ENCODE assay signal across 22 mouse cellular contexts in genomic region chr17:87726489-87727356, GRCm38 (mm10). TPM values are rescaled to one million over a fixed set of nuclear protein-coding genes. Genes with fewer than 3 reads are reported as not detected.
A peak's percentile ranks its signal among the peaks of the same experiment; 100 is the strongest.
DNase-seq lines count a peak whose midpoint lies in the region; ATAC-seq and TF ChIP-seq lines count a peak whose summit lies in the region.
"Had no signal": no experiment of that assay in that cellular context is flagged by ENCODE, and none has a peak within 500 bp of the region (broad histone marks: within the 10 kb centered on the region; RNA-seq: fewer than 3 reads in every experiment).

No protein-coding gene starts in this region.

- no peak overlapping the region for H3K27ac ChIP-seq in heart, embryonic 10.5 days
- H3K27ac ChIP-seq in cortical plate, adult 2 months (ENCODE audit: insufficient read depth, low read length), result peak overlapping the region; percentile 83; the same call in 1 of the 2 replicates
- H3K27ac ChIP-seq in midbrain, embryonic 15.5 days, result no peak overlapping the region
- H3K27ac ChIP-seq: embryonic facial prominence, embryonic 12.5 days; forebrain, embryonic 13.5 days; hindbrain, postnatal 0 days; limb, embryonic 15.5 days; liver, embryonic 14.5 days; midbrain, embryonic 12.5 days had no signal

- H3K9ac ChIP-seq in midbrain, embryonic 15.5 days, result no peak overlapping the region
- H3K9ac ChIP-seq: embryonic facial prominence, embryonic 12.5 days; forebrain, embryonic 13.5 days; limb, embryonic 15.5 days; liver, embryonic 14.5 days; lung, embryonic 14.5 days; midbrain, embryonic 12.5 days had no signal

- TF ChIP-seq CTCF in cortical plate, adult 2 months (IDR thresholded peaks at IDR 0.05; ENCODE audit: extremely low read depth, insufficient read depth, low read length), result no peak

- WGBS in heart, embryonic 10.5 days, result 93% methylated on average over 12 of the region's 12 CpGs
- 93% methylated on average over 12 of the region's 12 CpGs for WGBS in midbrain, embryonic 15.5 days

- TF ChIP-seq POLR2A in cortical plate, adult 2 months (IDR thresholded peaks at IDR 0.05; ENCODE audit: extremely low read depth, insufficient read depth, low read length), result no peak

- H3K4me3 ChIP-seq in heart, embryonic 10.5 days, result no peak overlapping the region
- H3K4me3 ChIP-seq in cortical plate, adult 2 months (ENCODE audit: insufficient read depth, low read length), result no peak overlapping the region
- H3K4me3 ChIP-seq in midbrain, embryonic 15.5 days, result no peak overlapping the region
- H3K4me3 ChIP-seq: embryonic facial prominence, embryonic 12.5 days; forebrain, embryonic 13.5 days; limb, embryonic 15.5 days; midbrain, embryonic 12.5 days had no signal

- H3K9me3 ChIP-seq in heart, embryonic 10.5 days, result no peaks in the 10 kb centered on the region
- no peaks in the 10 kb centered on the region for H3K9me3 ChIP-seq in midbrain, embryonic 15.5 days
- H3K9me3 ChIP-seq: embryonic facial prominence, embryonic 12.5 days; G1E; limb, embryonic 15.5 days had no signal

- no peaks in the 10 kb centered on the region for H3K27me3 ChIP-seq in heart, embryonic 10.5 days (ENCODE audit: insufficient read depth, poor library complexity, severe bottlenecking)
- H3K27me3 ChIP-seq in midbrain, embryonic 15.5 days (replicated peaks), result no peaks in the 10 kb centered on the region
- H3K27me3 ChIP-seq: CH12.LX; embryonic facial prominence, embryonic 12.5 days; forebrain, embryonic 13.5 days; limb, embryonic 15.5 days; midbrain, embryonic 12.5 days; Patski had no signal

- peaks cover 39% of the 10 kb centered on the region for H3K36me3 ChIP-seq in heart, embryonic 10.5 days
- peaks cover 16% of the 10 kb centered on the region for H3K36me3 ChIP-seq in midbrain, embryonic 15.5 days (replicated peaks)

- intact Hi-C loops in heart, postnatal 25 days (cut with DNase I), result no loop called here
- intact Hi-C loops in left cerebral cortex, postnatal 14 days (cut with DNase I), result loop anchor here (2.0 kb wide), 1 partner anchor 18 kb away; no protein-coding TSS in a partner anchor

- no peaks in the 10 kb centered on the region for H3K4me1 ChIP-seq in heart, embryonic 10.5 days
- H3K4me1 ChIP-seq in cortical plate, adult 2 months (ENCODE audit: control insufficient read depth, insufficient read depth, low read length), result no peaks in the 10 kb centered on the region
- no peaks in the 10 kb centered on the region for H3K4me1 ChIP-seq in midbrain, embryonic 15.5 days
- H3K4me1 ChIP-seq: embryonic facial prominence, embryonic 12.5 days; forebrain, embryonic 13.5 days; limb, embryonic 15.5 days; midbrain, embryonic 12.5 days had no signal

- ATAC-seq in midbrain, embryonic 15.5 days (replicated peaks), result no peak
- ATAC-seq: forebrain, embryonic 13.5 days; hindbrain, postnatal 0 days; intestine, embryonic 16.5 days; Patski had no signal

- no peak overlapping the region for H3K4me2 ChIP-seq in midbrain, embryonic 15.5 days
- H3K4me2 ChIP-seq: embryonic facial prominence, embryonic 12.5 days; forebrain, embryonic 13.5 days; limb, embryonic 15.5 days; lung, embryonic 14.5 days; midbrain, embryonic 12.5 days had no signal

- peak; percentile 48 for DNase-seq in heart, embryonic 10.5 days (ENCODE audit: low spot score)
- no peak for DNase-seq in heart, postnatal 25 days (ENCODE audit: low spot score)
- peak; percentile 43 to 63 for DNase-seq in left cerebral cortex, postnatal 14 days (ENCODE audit: low spot score in 2 of 2)
- peak; percentile 29 to 66 for DNase-seq in right cerebral cortex, postnatal 36 days (ENCODE audit: low spot score in 2 of 2)
- DNase-seq in adrenal gland, postnatal 36 days, result no peak
- DNase-seq: B cell, adult 2 months; cerebellum, adult 18-20 months; cerebellum, postnatal 14 days; kidney, postnatal 25 days; lung, embryonic 14.5 days had no signal

RNA-seq across cellular contexts. Expression of gene Msh2, which starts 54.6 kb away (rescaled TPM):
- polyA plus RNA-seq in heart, embryonic 10.5 days (2016; fragmentation: Nextera tagmentation; extraction: Ambion mirVana), result 63.8 and 75.1 TPM in 2 replicates
- 10 to 100 TPM; 12.7 to 14.3 TPM for total RNA-seq in heart, postnatal 25 days (2021)
- 18.2 and 20.1 TPM in 2 replicates for polyA plus RNA-seq in cortical plate, adult 2 months (2012; rRNA removed)
- 10 to 100 TPM; 29.8 to 31.2 TPM for total RNA-seq in left cerebral cortex, postnatal 14 days (2021)
- polyA plus RNA-seq in midbrain, embryonic 15.5 days (2015; fragmentation: Nextera tagmentation; extraction: Ambion mirVana), result 61.4 and 67.3 TPM in 2 replicates
- 10 to 100 TPM; 13.7 to 24.3 TPM for total RNA-seq in adrenal gland, postnatal 36 days (2021)

Comparison
In these comparisons a context has a peak if more than half of its experiments do, and no peak if none do; other contexts are left out.
1. DNase-seq: peak in heart, embryonic 10.5 days (single experiment), left cerebral cortex, postnatal 14 days (2 of 2) and right cerebral cortex, postnatal 36 days (2 of 2); none in heart, postnatal 25 days (single experiment) and adrenal gland, postnatal 36 days (0 of 2).